Mouse (Mus musculus) layer of hippocampus, adult 9-10 months (tissue): ENCODE measurements at regions not wholly inside any gene's neighbourhood (a gene's known extent, or its start where the extent isn't known, plus 50 kb on each side); places are given as distances from the start of the nearest gene placed in this dataset.
"Not testable (repeated sequence)": the region's sequence is repeated elsewhere in the genome, so short reads cannot be mapped to it uniquely, and the experiment has no call there.

Experiments used
- DNase-seq: peaks from one replicate; pipeline ENCODE4 v3.0.0; 2022; ENCODE audit warnings: low spot score

- DNase-seq, result peak; percentile 18
Measured at GRCm38 (mm10) chr16:79312702-79313101, 221.8 kb upstream of the Tmprss15 start.

- peak; percentile 24 for DNase-seq
Measured at GRCm38 (mm10) chr16:79308541-79308940, 217.6 kb upstream of the Tmprss15 start.

- not testable (repeated sequence) for DNase-seq
Measured at GRCm38 (mm10) chr16:79296621-79297020, 205.7 kb upstream of the Tmprss15 start.

GRCm38 (mm10) chr16:79279006-79279405, 188.1 kb upstream of the Tmprss15 start:
- no peak for DNase-seq

- no peak for DNase-seq
Measured at GRCm38 (mm10) chr16:79256525-79256924, 165.6 kb upstream of the Tmprss15 start.

GRCm38 (mm10) chr16:79256084-79256483, 165.2 kb upstream of the Tmprss15 start:
- no peak for DNase-seq

- DNase-seq, result no peak
Measured at GRCm38 (mm10) chr16:79240857-79241491, 150.1 kb upstream of the Tmprss15 start.

- no peak for DNase-seq
Measured at GRCm38 (mm10) chr16:79240191-79240590, 149.3 kb upstream of the Tmprss15 start.

- DNase-seq, result no peak
Measured at GRCm38 (mm10) chr16:79191196-79191595, 100.3 kb upstream of the Tmprss15 start.

- DNase-seq, result no peak
Measured at GRCm38 (mm10) chr16:79186471-79186870, 95.6 kb upstream of the Tmprss15 start.

GRCm38 (mm10) chr16:79182474-79182873, 91.6 kb upstream of the Tmprss15 start:
- DNase-seq, result no peak

- no peak for DNase-seq
Measured at GRCm38 (mm10) chr16:79177299-79177999, 86.6 kb upstream of the Tmprss15 start.

- no peak for DNase-seq
Measured at GRCm38 (mm10) chr16:79176832-79177243, 85.9 kb upstream of the Tmprss15 start.

- DNase-seq, result peak; percentile 60
Measured at GRCm38 (mm10) chr16:79168193-79168592, 77.3 kb upstream of the Tmprss15 start.

- DNase-seq, result no peak
Measured at GRCm38 (mm10) chr16:79142813-79143212, 51.9 kb upstream of the Tmprss15 start.
